Mouse (Mus musculus): Measurements from ENCODE around the gene Gga3. TPM values are rescaled to one million over a fixed set of nuclear protein-coding genes. Genes with fewer than 3 reads are reported as not detected.

The Gga3 gene
- total and polyA plus RNA-seq, 2 experiments from 2014 or later, result 7.0 to 11.8 TPM

GRCm38 (mm10) chr11:115601174-115601573, 2.7 kb downstream of the Gga3 start:
- peaks cover 21% of the 10 kb centered on the region; the same call in 1 of the 2 replicates for H3K4me1 ChIP-seq (ENCODE audit: control insufficient read depth, insufficient read depth)
- H3K4me3 ChIP-seq (ENCODE audit: low read depth, low read length), result no peak overlapping the region
- peaks cover 10% of the 10 kb centered on the region for H3K36me3 ChIP-seq (replicated peaks; ENCODE audit: control insufficient read depth, insufficient read depth, low read length)
- 48% methylated on average over 4 of the region's 4 CpGs for WGBS
- H3K27ac ChIP-seq (ENCODE audit: low read depth), result no peak overlapping the region
- ATAC-seq (ENCODE audit: insufficient read depth, low read depth) (no peak), DNase-seq (ENCODE audit: low spot score) (no peak)
- H3K9ac ChIP-seq (replicated peaks; ENCODE audit: low read depth, low read length), result no peak overlapping the region
- no peak overlapping the region for H3K4me2 ChIP-seq (ENCODE audit: low read depth, low read length)
- H3K27me3 ChIP-seq (ENCODE audit: control insufficient read depth, insufficient read depth, low read length), result no peaks in the 10 kb centered on the region
- no peak for TF ChIP-seq EP300 (IDR thresholded peaks at IDR 0.05; ENCODE audit: low read depth)
- no peak for TF ChIP-seq CTCF (IDR thresholded peaks at IDR 0.05; ENCODE audit: low read depth)
- H3K9me3 ChIP-seq (replicated peaks; ENCODE audit: control insufficient read depth, low read length), result no peaks in the 10 kb centered on the region

- ATAC-seq (ENCODE audit: insufficient read depth, low read depth), result no peak
- TF ChIP-seq CTCF (IDR thresholded peaks at IDR 0.05; ENCODE audit: low read depth), result no peak
- TF ChIP-seq EP300 (IDR thresholded peaks at IDR 0.05; ENCODE audit: low read depth), result no peak
- Histone ChIP-seq H3K27ac (ENCODE audit: low read depth) (no peak overlapping the region), H3K4me3 (ENCODE audit: low read depth, low read length) (no peak overlapping the region), H3K36me3 (replicated peaks; ENCODE audit: control insufficient read depth, insufficient read depth, low read length) (peaks cover 5% of the 10 kb centered on the region; the same call in 1 of the 2 replicates), H3K9ac (replicated peaks; ENCODE audit: low read depth, low read length) (no peak overlapping the region), H3K9me3 (replicated peaks; ENCODE audit: control insufficient read depth, low read length) (no peaks in the 10 kb centered on the region), H3K27me3 (ENCODE audit: control insufficient read depth, insufficient read depth, low read length) (no peaks in the 10 kb centered on the region), H3K4me2 (ENCODE audit: low read depth, low read length) (no peak overlapping the region), H3K4me1 (ENCODE audit: control insufficient read depth, insufficient read depth) (peaks cover 21% of the 10 kb centered on the region; the same call in 1 of the 2 replicates)
- no peak for DNase-seq (ENCODE audit: low spot score)
- 86% methylated on average over 15 of the region's 15 CpGs for WGBS
Observed at GRCm38 (mm10) chr11:115600743-115601142, 3.1 kb downstream of the Gga3 start.

GRCm38 (mm10) chr11:115599722-115600121, 4.1 kb downstream of the Gga3 start:
- 0 out of 2 replicates have a peak overlapping the region, but pooled peaks have one; percentile 23 for H3K27ac ChIP-seq (ENCODE audit: low read depth)
- ATAC-seq (ENCODE audit: insufficient read depth, low read depth) (no peak), DNase-seq (ENCODE audit: low spot score) (no peak)
- no peaks in the 10 kb centered on the region for H3K27me3 ChIP-seq (ENCODE audit: control insufficient read depth, insufficient read depth, low read length)
- no peak overlapping the region for H3K4me3 ChIP-seq (ENCODE audit: low read depth, low read length)
- peaks cover 16% of the 10 kb centered on the region; the same call in 1 of the 2 replicates for H3K4me1 ChIP-seq (ENCODE audit: control insufficient read depth, insufficient read depth)
- WGBS, result 61% methylated on average over 7 of the region's 7 CpGs
- peaks cover 4% of the 10 kb centered on the region for H3K36me3 ChIP-seq (replicated peaks; ENCODE audit: control insufficient read depth, insufficient read depth, low read length)
- TF ChIP-seq CTCF (IDR thresholded peaks at IDR 0.05; ENCODE audit: low read depth), result no peak
- TF ChIP-seq EP300 (IDR thresholded peaks at IDR 0.05; ENCODE audit: low read depth), result no peak
- H3K9ac ChIP-seq (replicated peaks; ENCODE audit: low read depth, low read length), result no peak overlapping the region
- H3K9me3 ChIP-seq (replicated peaks; ENCODE audit: control insufficient read depth, low read length), result no peaks in the 10 kb centered on the region
- no peak overlapping the region for H3K4me2 ChIP-seq (ENCODE audit: low read depth, low read length)

- no peak for TF ChIP-seq EP300 (IDR thresholded peaks at IDR 0.05; ENCODE audit: low read depth)
- no peak for TF ChIP-seq CTCF (IDR thresholded peaks at IDR 0.05; ENCODE audit: low read depth)
- DNase-seq (ENCODE audit: low spot score) (no peak), ATAC-seq (ENCODE audit: insufficient read depth, low read depth) (no peak)
- Histone ChIP-seq H3K4me2 (ENCODE audit: low read depth, low read length) (no peak overlapping the region), H3K27ac (ENCODE audit: low read depth) (no peak overlapping the region), H3K4me3 (ENCODE audit: low read depth, low read length) (no peak overlapping the region), H3K36me3 (replicated peaks; ENCODE audit: control insufficient read depth, insufficient read depth, low read length) (peaks cover 18% of the 10 kb centered on the region), H3K9ac (replicated peaks; ENCODE audit: low read depth, low read length) (no peak overlapping the region), H3K9me3 (replicated peaks; ENCODE audit: control insufficient read depth, low read length) (no peaks in the 10 kb centered on the region), H3K4me1 (ENCODE audit: control insufficient read depth, insufficient read depth) (peaks cover 13% of the 10 kb centered on the region; the same call in 1 of the 2 replicates), H3K27me3 (ENCODE audit: control insufficient read depth, insufficient read depth, low read length) (no peaks in the 10 kb centered on the region)
- WGBS, result 87% methylated on average over 4 of the region's 4 CpGs
Observed at GRCm38 (mm10) chr11:115598309-115598708, 5.5 kb downstream of the Gga3 start.

GRCm38 (mm10) chr11:115595209-115595608, 8.6 kb downstream of the Gga3 start:
- ATAC-seq (ENCODE audit: insufficient read depth, low read depth) (no peak), DNase-seq (ENCODE audit: low spot score) (no peak)
- H3K4me2 ChIP-seq (ENCODE audit: low read depth, low read length), result no peak overlapping the region
- H3K27me3 ChIP-seq (ENCODE audit: control insufficient read depth, insufficient read depth, low read length), result no peaks in the 10 kb centered on the region
- H3K4me1 ChIP-seq (ENCODE audit: control insufficient read depth, insufficient read depth), result no peaks in the 10 kb centered on the region
- H3K9me3 ChIP-seq (replicated peaks; ENCODE audit: control insufficient read depth, low read length), result no peaks in the 10 kb centered on the region
- H3K9ac ChIP-seq (replicated peaks; ENCODE audit: low read depth, low read length), result no peak overlapping the region
- no peak overlapping the region for H3K4me3 ChIP-seq (ENCODE audit: low read depth, low read length)
- H3K27ac ChIP-seq (ENCODE audit: low read depth), result no peak overlapping the region
- WGBS, result 94% methylated on average over 3 of the region's 3 CpGs
- no peak for TF ChIP-seq CTCF (IDR thresholded peaks at IDR 0.05; ENCODE audit: low read depth)
- peaks cover 48% of the 10 kb centered on the region for H3K36me3 ChIP-seq (replicated peaks; ENCODE audit: control insufficient read depth, insufficient read depth, low read length)

- Histone ChIP-seq H3K4me3 (ENCODE audit: low read depth, low read length) (no peak overlapping the region), H3K36me3 (replicated peaks; ENCODE audit: control insufficient read depth, insufficient read depth, low read length) (peaks cover 89% of the 10 kb centered on the region), H3K27me3 (ENCODE audit: control insufficient read depth, insufficient read depth, low read length) (no peaks in the 10 kb centered on the region), H3K9me3 (replicated peaks; ENCODE audit: control insufficient read depth, low read length) (no peaks in the 10 kb centered on the region), H3K9ac (replicated peaks; ENCODE audit: low read depth, low read length) (no peak overlapping the region), H3K4me2 (ENCODE audit: low read depth, low read length) (no peak overlapping the region), H3K4me1 (ENCODE audit: control insufficient read depth, insufficient read depth) (no peaks in the 10 kb centered on the region), H3K27ac (ENCODE audit: low read depth) (no peak overlapping the region)
- ATAC-seq (ENCODE audit: insufficient read depth, low read depth) (no peak), DNase-seq (ENCODE audit: low spot score) (no peak)
- TF ChIP-seq CTCF (IDR thresholded peaks at IDR 0.05; ENCODE audit: low read depth), result no peak
- no peak for TF ChIP-seq EP300 (IDR thresholded peaks at IDR 0.05; ENCODE audit: low read depth)
- WGBS, result 79% methylated on average over 2 of the region's 2 CpGs
Observed at GRCm38 (mm10) chr11:115590526-115591075, 13.2 kb downstream of the Gga3 start.
